Mouse (Mus musculus) CH12.LX (cell line): ENCODE results near the gene Fntb. TPM values are rescaled to one million over a fixed set of nuclear protein-coding genes. Genes with fewer than 3 reads are reported as not detected.

Experiments
- DNase-seq: peaks from one replicate; pipeline ENCODE4 v3.0.0-alpha.2; 2013; ENCODE audit errors: extremely low read depth
- H3K27ac ChIP-seq: 2 replicates; pipeline ENCODE4 v1.5.1; 2012; ENCODE audit warnings: low read depth, mild to moderate bottlenecking, control low read depth, moderate library complexity; ENCODE audit not compliant: insufficient read depth
- H3K27me3 ChIP-seq: replicated peaks from 2 replicates; pipeline ENCODE3; 2012; ENCODE audit warnings: inconsistent platforms
- H3K36me3 ChIP-seq, 2 experiments: replicated peaks in 1 of 2; 2 replicates each; pipeline versions ENCODE3 to v1.6.1; 2012; ENCODE audit warnings: inconsistent platforms in 1 of 2, low read length in 1 of 2, mild to moderate bottlenecking in 1 of 2, mixed read lengths in 1 of 2, moderate library complexity in 1 of 2; ENCODE audit not compliant: control insufficient read depth in 1 of 2, insufficient read depth in 1 of 2
- H3K4me1 ChIP-seq, 2 experiments: 2 replicates each; pipeline ENCODE4 v1.6.1; 2012; ENCODE audit warnings: inconsistent platforms in 1 of 2, moderate library complexity in 1 of 2; ENCODE audit not compliant: insufficient read depth in 2 of 2, control insufficient read depth in 1 of 2
- H3K4me2 ChIP-seq: 2 replicates; pipeline ENCODE4 v1.6.1; 2012; ENCODE audit warnings: low read depth, mild to moderate bottlenecking, control low read depth; ENCODE audit not compliant: poor library complexity, insufficient read depth, severe bottlenecking
- H3K4me3 ChIP-seq, 3 experiments: fragments of 150-350 bp in 1 of 3; sonication (generic) in 1 of 3; replicated peaks in 1 of 3; 2 replicates each; pipeline versions ENCODE3 to v1.5.1; 2011 to 2012; ENCODE audit warnings: low read depth in 2 of 3, low read length in 2 of 3, mild to moderate bottlenecking in 2 of 3, moderate library complexity in 2 of 3, control low read depth in 1 of 3, improper control_type of control experiment in 1 of 3, inconsistent platforms in 1 of 3, mixed read lengths in 1 of 3; ENCODE audit not compliant: poor library complexity in 1 of 3
- H3K79me2 ChIP-seq: replicated peaks from 2 replicates; pipeline ENCODE4 v1.6.1; 2012; ENCODE audit warnings: mild to moderate bottlenecking, moderate library complexity; ENCODE audit not compliant: control insufficient read depth, poor library complexity, insufficient read depth, severe bottlenecking; ENCODE audit errors: extremely low read depth
- H3K9ac ChIP-seq: 2 replicates; pipeline ENCODE4 v1.6.1; 2012; ENCODE audit warnings: low read depth, mild to moderate bottlenecking, control low read depth, moderate library complexity; ENCODE audit not compliant: insufficient read depth
- H3K9me3 ChIP-seq: replicated peaks from 2 replicates; pipeline ENCODE3; 2012; ENCODE audit warnings: low read length, inconsistent platforms, mixed read lengths
- BHLHE40 ChIP-seq: IDR thresholded peaks from 2 replicates; pipeline ENCODE4 v1.6.1; 2011; ENCODE audit warnings: mild to moderate bottlenecking, low read depth, low read length, improper control_type of control experiment
- CHD2 ChIP-seq: IDR thresholded peaks from 2 replicates; pipeline ENCODE4 v1.6.1; 2011; ENCODE audit warnings: low read length, improper control_type of control experiment
- ELF1 ChIP-seq: IDR thresholded peaks from 2 replicates; pipeline ENCODE4 v1.6.1; 2014; ENCODE audit warnings: low read depth, mild to moderate bottlenecking, inconsistent platforms, low read length, improper control_type of control experiment
- EP300 ChIP-seq: IDR thresholded peaks from 2 replicates; pipeline ENCODE4 v1.6.1; 2011; ENCODE audit warnings: low read length, improper control_type of control experiment
- JUN ChIP-seq: IDR thresholded peaks from 2 replicates; pipeline ENCODE4 v1.6.1; 2011; ENCODE audit warnings: low read depth, mild to moderate bottlenecking, low read length, improper control_type of control experiment, moderate library complexity; ENCODE audit not compliant: insufficient read depth
- JUND ChIP-seq: conservative IDR thresholded peaks from 2 replicates; pipeline ENCODE4 v1.6.1; 2011; ENCODE audit warnings: low read depth, low read length, improper control_type of control experiment
- MAFK ChIP-seq: IDR thresholded peaks from 2 replicates; pipeline ENCODE4 v1.6.1; 2011; ENCODE audit warnings: low read length, improper control_type of control experiment; ENCODE audit not compliant: insufficient replicate concordance
- MAX ChIP-seq: IDR thresholded peaks from 2 replicates; pipeline ENCODE4 v1.6.1; 2011; ENCODE audit warnings: low read length, improper control_type of control experiment
- NRF1 ChIP-seq: IDR thresholded peaks from 2 replicates; pipeline ENCODE4 v1.6.1; 2014; ENCODE audit warnings: low read depth, mild to moderate bottlenecking, inconsistent platforms, low read length, improper control_type of control experiment, moderate library complexity
- PAX5 ChIP-seq: IDR thresholded peaks from 2 replicates; pipeline ENCODE4 v1.6.1; 2012; ENCODE audit warnings: low read length, inconsistent platforms, mixed read lengths
- POLR2A ChIP-seq: IDR thresholded peaks from 2 replicates; pipeline ENCODE4 v1.6.1; 2011; ENCODE audit warnings: low read depth, mild to moderate bottlenecking, improper control_type of control experiment, low read length
- POLR2AphosphoS2 ChIP-seq: IDR thresholded peaks from 2 replicates; pipeline ENCODE4 v1.6.1; 2011; ENCODE audit warnings: low read depth, low read length, improper control_type of control experiment
- SIN3A ChIP-seq: IDR thresholded peaks from 2 replicates; pipeline ENCODE4 v1.6.1; 2012; ENCODE audit warnings: low read length, improper control_type of control experiment, inconsistent platforms
- TCF12 ChIP-seq: IDR thresholded peaks from 2 replicates; pipeline ENCODE4 v1.6.1; 2014; ENCODE audit warnings: low read depth, mild to moderate bottlenecking, inconsistent platforms, low read length, improper control_type of control experiment
- UBTF ChIP-seq: IDR thresholded peaks from 2 replicates; pipeline ENCODE4 v1.6.1; 2012; ENCODE audit warnings: low read depth, mild to moderate bottlenecking, inconsistent platforms, low read length, improper control_type of control experiment, moderate library complexity
- USF1 ChIP-seq: IDR thresholded peaks from 2 replicates; pipeline ENCODE4 v1.6.1; 2014; ENCODE audit warnings: low read depth, mild to moderate bottlenecking, inconsistent platforms, low read length, improper control_type of control experiment
- USF2 ChIP-seq: conservative IDR thresholded peaks from 2 replicates; pipeline ENCODE4 v1.6.1; 2011; ENCODE audit warnings: low read depth, low read length, improper control_type of control experiment
- ZKSCAN1 ChIP-seq: IDR thresholded peaks from 2 replicates; pipeline ENCODE4 v1.6.1; 2012; ENCODE audit warnings: low read depth, inconsistent platforms, low read length, improper control_type of control experiment, borderline replicate concordance
- ZMIZ1 ChIP-seq: IDR thresholded peaks from 2 replicates; pipeline ENCODE4 v1.6.1; 2012; ENCODE audit warnings: low read depth, mild to moderate bottlenecking, inconsistent platforms, low read length, improper control_type of control experiment
- dilution Hi-C: fragments of 300-500 bp; cut with MboI; formaldehyde crosslinking; loops from 2 replicates; pipeline ENCODE4 v1.14.3; 2020; ENCODE audit warnings: low sequenced_read_pairs; ENCODE audit not compliant: extremely low pct_unique_long_range_greater_than_20kb, extremely low pct_ligation_motif_present
- in situ Hi-C: fragments of 300-500 bp; cut with MboI; formaldehyde crosslinking; loops from 3 replicates; pipeline ENCODE4 v1.14.3; 2019; ENCODE audit warnings: low sequenced_read_pairs, low pct_ligation_motif_present, low pct_unique_long_range_greater_than_20kb, mixed read lengths
- polyA plus RNA-seq: library from polyadenylated mRNA; unstranded; fragments of >175 nt; gene quantifications from 2 replicates; pipeline ENCODE4 v1.2.1, GENCODE M21; 2012; ENCODE audit warnings: low read depth; ENCODE audit not compliant: insufficient read length
- total RNA-seq, 2 experiments: library from RNA; depleted of rRNA; stranded (reverse); fragments of 300-350 nt in 1 of 2; fragments of >200 nt in 1 of 2; gene quantifications; 2 replicates each; pipeline ENCODE4 v1.2.3; 2012 to 2014

Fntb gene
- total and polyA plus RNA-seq, 3 experiments = 5.6 to 19.5 (median 9.2) TPM

GRCm38 (mm10) chr12:76798008-76798720 lies 32.8 kb downstream of the Fntb start:
- dilution Hi-C loops = no loop called here
- DNase-seq = no peak
- Histone ChIP-seq H3K36me3 (no peaks in the 10 kb centered on the region), H3K4me3 (no peak overlapping the region), H3K27me3 (peaks cover 23% of the 10 kb centered on the region), H3K9me3 (no peaks in the 10 kb centered on the region), H3K9ac (no peak overlapping the region), H3K4me2 (no peak overlapping the region), H3K27ac (no peak overlapping the region), H3K79me2 (no peaks in the 10 kb centered on the region), H3K4me1 (no peaks in the 10 kb centered on the region)
- TF ChIP-seq JUN = no peak
- no peak for TF ChIP-seq POLR2A
- in situ Hi-C loops = no loop called here

DNA sequence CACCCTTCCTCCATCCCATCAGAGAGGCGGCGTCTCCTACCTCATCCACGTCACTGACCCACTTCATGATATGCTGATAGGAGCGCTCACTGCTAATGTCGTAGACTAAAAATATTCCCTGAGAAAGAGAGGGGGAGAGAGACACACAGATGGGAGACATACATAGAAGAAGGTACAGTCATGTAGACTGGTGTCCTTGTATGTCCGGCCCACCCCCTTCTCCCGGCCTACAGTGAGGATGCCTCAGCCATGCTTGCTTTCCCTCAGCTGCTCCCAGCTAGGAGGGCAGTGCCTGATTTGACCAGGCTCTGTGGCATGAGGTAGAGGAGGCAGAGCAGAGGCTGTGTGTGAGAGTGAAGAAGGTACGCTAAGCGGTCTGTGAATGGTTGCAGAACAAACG lies 37.6 kb downstream of the Fntb start:
- no peak overlapping the region for H3K9ac ChIP-seq
- peaks cover 0 to 24% of the 10 kb centered on the region in 2 experiments; a peak in 2 of 4 replicates for H3K4me1 ChIP-seq
- TF ChIP-seq BHLHE40 (no peak), JUND (no peak), MAFK (no peak), EP300 (no peak), CHD2 (no peak), ZMIZ1 (no peak), TCF12 (no peak), UBTF (no peak), SIN3A (no peak), USF2 (no peak), NRF1 (no peak), MAX (no peak), ZKSCAN1 (no peak), POLR2AphosphoS2 (no peak), USF1 (no peak), PAX5 (no peak), JUN (no peak), ELF1 (no peak)
- no peak overlapping the region for H3K4me2 ChIP-seq
- H3K9me3 ChIP-seq = no peaks in the 10 kb centered on the region
- no peaks in the 10 kb centered on the region for H3K79me2 ChIP-seq
- H3K27me3 ChIP-seq = peaks cover 18% of the 10 kb centered on the region
- no peak overlapping the region for H3K4me3 ChIP-seq
- no peak overlapping the region for H3K27ac ChIP-seq
- in situ Hi-C loops (no loop called here), dilution Hi-C loops (no loop called here)
- H3K36me3 ChIP-seq = no peaks in the 10 kb centered on the region
- no peak for DNase-seq
